Mouse (Mus musculus) layer of hippocampus, adult 9-11 months (tissue): Measurements from ENCODE around the gene Nrp1.

Experiments
- DNase-seq: peaks from one replicate; pipeline ENCODE4 v3.0.0; 2022

Nrp1 gene

DNA sequence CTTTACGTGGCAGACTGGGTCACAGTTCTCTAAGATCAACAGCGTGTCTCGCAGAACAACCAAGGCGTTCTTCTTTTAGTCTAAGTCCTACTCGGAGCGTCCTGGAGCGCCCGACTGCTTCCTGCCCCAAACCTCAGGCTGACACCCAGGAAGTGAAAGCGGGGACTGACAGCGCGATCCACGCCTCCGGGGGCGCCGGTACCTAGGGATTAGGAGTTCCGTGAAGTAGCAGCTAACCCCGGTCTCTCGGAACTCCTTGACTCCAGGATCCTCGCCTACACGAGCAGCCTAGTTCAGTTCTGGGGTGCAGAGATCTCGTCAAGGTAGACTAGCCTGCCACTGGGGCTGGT lies at the start of gene Nrp1:
Gene Nrp1, plus strand, starts transcription at position 199 of the 350 bp plus-strand sequence.
- DNase-seq: peak; percentile 41

GRCm38 (mm10) chr8:128320797-128321196 lies 37.6 kb upstream of the Nrp1 start:
- DNase-seq: no peak

DNA sequence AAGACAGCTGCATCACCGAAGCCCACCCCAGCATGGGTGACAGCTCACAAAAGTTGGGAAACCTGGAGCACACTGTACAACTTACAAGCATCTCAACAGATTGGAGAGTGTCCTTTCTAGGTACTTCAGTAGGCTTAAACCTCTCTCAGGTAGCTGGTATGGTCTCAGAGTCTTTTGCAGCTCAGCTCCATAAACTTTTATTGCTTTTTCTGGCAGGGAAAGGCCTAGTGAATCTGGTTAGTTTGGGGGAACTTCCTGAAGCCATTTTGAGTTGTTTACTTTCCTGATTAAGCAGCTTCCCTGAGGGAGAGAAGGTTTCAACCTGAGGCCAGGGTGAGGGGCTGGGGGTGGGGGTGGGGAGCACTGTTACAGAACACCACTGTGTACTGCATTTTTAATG lies 31.1 kb upstream of the Nrp1 start:
- DNase-seq: no peak

- no peak for DNase-seq
Measured at GRCm38 (mm10) chr8:128327922-128328321, 30.5 kb upstream of the Nrp1 start.

DNA sequence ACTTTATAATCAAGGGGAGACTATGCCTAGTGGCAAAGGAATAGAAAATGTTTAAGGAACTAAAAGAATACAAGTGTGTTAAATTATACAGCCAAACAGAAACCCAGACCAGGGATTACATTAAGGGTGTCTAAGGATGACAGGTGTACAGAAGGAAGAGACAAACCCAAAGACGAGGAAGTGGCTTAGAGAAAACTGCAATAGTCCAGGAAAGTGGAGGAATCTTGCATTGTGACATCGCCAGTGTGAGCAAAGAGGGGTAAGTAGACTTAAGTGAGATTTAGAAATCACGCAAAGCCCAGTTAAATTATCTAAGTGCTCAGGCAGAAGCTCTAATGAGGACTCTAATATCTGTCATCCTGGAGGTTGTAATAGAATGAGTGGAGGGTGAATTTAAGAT lies 28.9 kb upstream of the Nrp1 start:
- no peak for DNase-seq

- DNase-seq: peak; percentile 47
Measured at GRCm38 (mm10) chr8:128335976-128336375, 22.4 kb upstream of the Nrp1 start.

DNA sequence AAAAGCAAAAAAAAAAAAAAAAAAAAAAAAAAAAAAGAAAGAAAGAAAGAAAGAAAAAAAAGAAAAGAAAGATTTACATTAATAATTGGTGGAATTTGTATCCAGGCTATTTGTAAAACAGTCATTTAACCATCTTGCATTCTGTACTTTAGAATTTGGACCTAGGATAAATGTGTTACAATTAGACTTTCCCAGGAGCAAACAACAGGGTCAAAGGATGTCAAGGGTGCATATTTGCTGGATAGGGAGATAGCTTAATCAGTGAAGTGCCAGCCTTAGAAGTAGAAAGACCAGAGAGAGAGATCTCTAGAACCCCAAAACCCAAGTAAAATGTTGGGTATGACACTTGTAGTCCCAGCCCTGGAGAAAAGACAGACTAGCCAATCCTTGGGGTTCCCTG lies 19.5 kb upstream of the Nrp1 start:
- DNase-seq: no peak

DNA sequence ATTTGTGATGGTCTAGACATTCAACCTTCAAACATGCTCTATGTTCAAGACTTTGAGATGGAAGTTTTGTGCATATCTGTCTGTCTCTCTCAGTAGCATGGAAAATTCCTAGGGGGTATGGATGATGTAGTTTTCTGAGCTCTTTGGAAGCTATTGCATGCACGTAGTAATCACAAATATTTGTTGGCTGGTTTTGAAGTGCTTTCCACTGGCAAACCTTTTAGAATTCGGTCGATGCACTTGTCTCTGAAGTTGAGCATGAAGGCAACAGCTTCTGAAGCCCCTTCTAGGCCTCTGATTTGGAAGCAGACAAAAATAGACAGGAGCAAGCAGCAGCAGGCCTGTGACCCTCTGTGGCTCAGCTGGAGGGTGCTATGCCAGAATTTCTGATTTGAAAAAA lies 18.9 kb upstream of the Nrp1 start:
- DNase-seq: no peak

DNA sequence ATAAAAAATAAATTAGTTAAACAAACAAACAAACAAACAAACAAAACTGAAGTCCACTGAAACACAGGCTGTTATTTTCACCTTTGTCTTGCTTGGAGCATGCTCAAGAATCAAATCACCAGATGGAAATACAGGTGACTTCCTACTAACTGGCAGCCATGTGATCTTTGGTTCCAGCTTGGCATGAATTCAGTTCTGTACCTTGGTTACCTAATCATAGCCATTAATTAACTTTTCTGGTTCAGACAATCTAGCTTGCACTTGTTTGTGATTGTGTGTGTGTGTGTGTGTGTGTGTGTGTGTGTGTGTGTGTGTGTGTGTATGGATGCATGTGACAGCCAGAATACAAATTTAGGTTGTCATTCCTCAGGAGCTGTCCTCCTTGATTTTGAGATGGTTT lies 8.0 kb upstream of the Nrp1 start:
- DNase-seq: no peak

- no peak for DNase-seq
Measured at GRCm38 (mm10) chr8:128351211-128351610, 7.2 kb upstream of the Nrp1 start.

DNA sequence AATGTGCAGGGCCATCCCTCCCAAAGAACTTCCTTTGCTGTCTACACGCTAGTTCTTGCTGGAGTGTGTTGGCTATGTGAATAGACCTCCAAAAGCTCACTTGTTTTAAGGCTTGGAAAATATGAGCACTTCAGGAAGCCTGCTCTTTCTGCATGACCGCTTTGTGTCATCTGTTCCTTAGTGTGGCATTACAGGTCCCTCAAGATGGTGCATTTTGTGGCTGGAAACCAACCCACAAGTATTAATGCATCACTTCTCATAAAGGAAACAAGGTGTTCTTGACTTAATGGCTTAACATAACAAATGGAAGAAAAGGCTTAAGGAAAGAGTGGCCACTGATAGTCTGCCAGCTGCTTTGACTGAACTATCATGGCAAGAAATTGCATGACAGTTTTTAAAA lies 5.6 kb upstream of the Nrp1 start:
- no peak for DNase-seq

DNA sequence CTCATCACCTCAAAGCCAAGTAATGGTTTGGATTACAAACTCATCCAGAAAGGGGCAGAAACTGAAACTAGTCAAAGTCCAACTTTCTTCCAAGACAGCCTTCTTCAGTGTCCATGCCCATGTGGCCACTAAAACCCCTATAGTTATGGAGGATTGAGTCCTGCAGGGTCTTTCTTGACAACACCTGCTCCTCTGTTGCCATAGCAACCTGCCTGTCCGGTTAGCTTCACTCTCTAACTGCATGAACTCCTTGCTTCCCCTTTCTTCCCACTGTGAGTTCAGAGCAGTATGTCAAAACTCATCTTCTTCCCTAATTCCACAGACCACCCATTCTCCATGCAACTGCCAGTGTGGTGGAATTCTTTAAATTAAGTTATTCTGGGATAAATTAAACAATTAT lies 4.4 kb upstream of the Nrp1 start:
- no peak for DNase-seq

DNA sequence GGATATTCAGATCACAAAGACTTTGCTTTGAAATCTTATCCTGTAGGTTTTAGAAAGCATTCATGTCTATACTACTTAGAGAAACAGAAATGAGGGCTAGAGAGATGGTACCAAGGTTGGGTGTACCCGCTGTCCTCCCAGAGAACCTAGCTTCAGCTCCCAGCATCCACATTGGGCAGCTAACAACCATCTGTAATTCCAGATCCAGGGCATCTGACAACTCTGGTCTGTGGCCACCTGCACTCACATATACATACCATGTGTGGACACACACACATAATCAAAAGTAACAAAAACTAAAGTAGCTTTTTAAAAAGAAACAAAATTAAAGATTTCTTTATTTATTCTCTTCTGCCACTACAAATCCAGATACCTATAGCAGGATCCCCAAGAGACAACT lies 3.3 kb upstream of the Nrp1 start:
- DNase-seq: no peak

- no peak for DNase-seq
Measured at GRCm38 (mm10) chr8:128356170-128356569, 2.2 kb upstream of the Nrp1 start.

DNA sequence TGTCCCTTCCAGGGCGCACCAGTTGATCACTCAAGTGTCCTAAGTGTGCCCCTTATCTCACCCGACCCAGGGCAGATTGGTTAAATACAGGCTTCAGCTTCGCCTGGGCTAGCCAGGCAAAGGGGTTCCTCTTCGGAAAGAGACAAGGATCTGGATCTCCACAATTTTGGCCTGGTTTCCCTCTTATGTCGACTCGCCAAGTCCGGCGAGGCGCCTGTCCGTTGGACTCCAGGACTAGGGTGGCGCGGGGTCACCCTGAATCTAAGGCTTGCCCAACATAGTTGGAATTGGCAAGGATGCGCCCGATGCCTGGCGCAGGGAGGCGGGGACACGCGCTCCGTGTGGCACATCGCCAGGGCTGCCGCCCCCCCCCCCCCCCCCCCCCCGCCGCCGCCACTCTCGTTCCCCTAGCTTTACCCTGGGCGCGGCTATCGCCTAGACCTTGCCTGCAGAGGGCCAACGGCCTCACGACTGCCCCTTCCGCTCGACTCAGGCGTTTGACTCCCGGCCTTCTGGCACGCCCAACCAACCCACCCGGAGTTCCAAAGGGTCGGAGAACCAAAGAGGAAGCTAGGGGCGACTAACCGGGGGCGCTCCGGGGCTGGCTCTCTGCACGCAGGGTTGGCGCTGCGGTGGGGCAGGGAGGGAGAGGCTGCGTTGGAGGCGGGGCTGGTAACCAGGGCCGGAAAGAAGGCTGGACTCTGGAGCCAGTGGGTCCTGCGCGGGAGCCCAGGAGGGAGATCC lies 1.4 kb upstream of the Nrp1 start:
- DNase-seq: peak; percentile 83

- DNase-seq: peak; percentile 82
Measured at GRCm38 (mm10) chr8:128357540-128358405, 631 bp upstream of the Nrp1 start.

- peak; percentile 62 for DNase-seq
Measured at GRCm38 (mm10) chr8:128358756-128359520, 534 bp downstream of the Nrp1 start.

DNA sequence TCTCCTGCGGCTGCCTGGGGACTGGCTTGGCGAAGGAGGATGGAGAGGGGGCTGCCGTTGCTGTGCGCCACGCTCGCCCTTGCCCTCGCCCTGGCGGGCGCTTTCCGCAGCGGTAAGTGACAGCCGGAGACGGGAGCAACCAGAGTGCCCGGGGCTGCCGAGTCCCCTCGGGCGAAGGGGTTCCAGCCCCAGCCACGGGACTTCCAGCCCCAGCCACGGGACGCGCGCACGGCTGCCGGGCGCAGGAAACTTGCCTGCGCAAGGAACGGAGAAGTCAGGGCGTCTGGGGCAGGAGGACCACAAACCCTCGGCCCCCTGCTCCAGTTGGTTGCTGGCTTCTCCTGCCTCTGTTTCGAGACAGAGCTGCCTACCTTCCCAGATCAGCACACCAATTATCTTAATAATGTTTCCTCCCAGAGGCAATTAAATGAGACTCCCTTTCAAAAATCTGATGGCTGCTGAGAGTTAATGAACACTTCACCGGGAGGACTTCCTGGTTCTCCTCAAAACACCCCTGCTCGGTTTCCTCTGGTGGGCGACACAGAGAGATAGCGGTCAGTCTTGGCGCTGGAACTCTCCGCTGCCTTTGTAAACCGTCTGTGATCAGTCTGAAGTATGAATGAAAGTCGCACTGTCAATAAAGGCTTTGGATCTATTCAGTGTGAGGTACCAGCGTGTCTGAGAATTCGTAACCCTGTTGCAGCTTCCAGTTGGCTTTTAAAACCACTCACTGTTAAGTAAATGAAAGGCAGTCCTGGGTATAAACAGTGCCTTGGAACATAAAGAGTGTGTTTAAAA lies 1.3 kb downstream of the Nrp1 start:
- no peak for DNase-seq

DNA sequence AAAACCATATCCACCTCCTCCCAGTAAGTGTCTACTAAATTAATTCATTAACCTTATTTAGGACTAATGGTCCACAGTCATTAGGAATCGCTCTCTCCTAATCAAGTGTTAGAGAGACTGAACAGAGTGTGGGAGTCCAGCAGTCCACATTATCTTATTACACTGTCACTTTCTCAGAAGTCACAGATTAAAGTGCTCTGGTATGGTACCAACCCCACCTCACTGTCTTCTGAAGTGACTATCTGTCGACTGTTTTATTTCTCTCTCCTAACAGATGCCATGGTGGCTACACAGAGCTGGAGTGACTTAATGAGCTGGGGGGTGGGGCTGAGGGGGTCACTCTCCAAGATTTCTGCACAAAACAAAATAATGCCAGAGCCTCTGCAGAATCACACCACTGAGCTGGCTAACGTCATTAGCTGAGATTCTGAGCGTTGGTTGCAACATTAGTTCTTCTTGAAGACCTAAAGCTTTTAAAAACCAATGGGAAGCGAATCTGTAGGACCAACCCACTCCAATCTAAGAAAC lies 3.0 kb downstream of the Nrp1 start:
- no peak for DNase-seq

GRCm38 (mm10) chr8:128362940-128363595 lies 4.7 kb downstream of the Nrp1 start:
- DNase-seq: peak; percentile 84

DNA sequence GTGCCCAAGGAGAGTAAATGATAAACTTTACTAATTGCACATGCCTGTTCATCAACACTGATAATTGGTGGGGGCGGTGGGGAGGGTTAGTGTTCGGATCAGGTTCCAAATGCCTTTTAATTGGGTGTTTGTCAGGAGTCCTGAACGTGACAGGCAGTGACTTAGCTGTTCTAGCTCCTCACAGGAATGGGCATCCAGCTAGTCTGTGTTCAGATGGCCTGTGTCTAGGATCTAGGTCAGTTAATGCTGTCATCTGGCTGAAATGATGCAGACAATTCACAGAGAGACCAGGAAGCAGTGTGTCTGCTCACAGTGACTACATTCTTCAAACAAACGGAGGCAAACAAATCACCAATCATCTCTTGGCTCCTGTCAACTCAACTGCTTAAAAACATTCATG lies 12.1 kb downstream of the Nrp1 start:
- DNase-seq: no peak

DNA sequence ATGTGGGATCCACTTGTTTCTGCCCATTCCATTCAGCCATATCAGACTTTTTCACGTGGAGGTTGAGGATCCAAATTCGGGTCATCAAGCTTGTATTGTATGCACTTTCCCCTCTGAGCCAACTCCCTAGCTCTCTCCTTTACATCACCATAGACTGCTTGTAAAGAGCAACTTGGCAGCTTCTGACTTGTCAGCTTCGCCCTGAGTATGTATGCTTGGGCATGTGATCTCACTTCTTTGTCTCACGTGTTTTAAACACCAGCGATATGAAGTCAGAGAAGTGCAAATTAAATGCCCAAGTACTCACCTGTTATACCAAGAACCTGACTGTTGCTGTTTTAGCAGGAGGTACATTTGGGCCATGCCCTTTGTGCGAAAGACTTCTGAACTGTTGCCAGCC lies 12.6 kb downstream of the Nrp1 start:
- no peak for DNase-seq
